Mouse (Mus musculus) adrenal gland, postnatal 36 days (tissue): ENCODE results near the gene Serpine2. TPM values are rescaled to one million over a fixed set of nuclear protein-coding genes. Genes with fewer than 3 reads are reported as not detected.

Experiments
- DNase-seq, 2 experiments: peaks; one replicate each; pipeline ENCODE4 v3.0.0; 2021; ENCODE audit warnings: mixed read lengths in 1 of 2
- long read RNA-seq, 2 experiments: library from polyadenylated mRNA; stranded (forward); transcript quantifications; one replicate each; pipeline ENCODE4 v2.0.0; 2021; ENCODE audit warnings: borderline sequencing depth in 2 of 2
- total RNA-seq, 2 experiments: library from RNA; stranded (reverse); gene quantifications; 2 replicates each; pipeline ENCODE4 v1.2.3; 2021

Serpine2 gene
- 10 to 100 TPM in 1 of 2 experiments, 1 to 10 TPM in 1; 9.2 to 16.0 TPM for total RNA-seq
- long read RNA-seq, experiment 1, transcript Serpine2-201 (9 exons, 2,210 nt) = major isoform, 10 of 14 reads
- long read RNA-seq, experiment 1, partial matches to known transcripts = 3 of 14 reads
- long read RNA-seq, experiment 1, other reads (novel, unspliced or antisense) = 1 of 14 reads
- long read RNA-seq, experiment 2, transcript Serpine2-201 (9 exons, 2,210 nt) = major isoform, 8 of 9 reads
- long read RNA-seq, experiment 2, partial matches to known transcripts = 1 of 9 reads
- long read RNA-seq, experiment 2, other reads (novel, unspliced or antisense) = 0 of 9 reads

- DNase-seq = no peak
These were observed at the start of gene Serpine2 for GRCm38 (mm10) chr1:79861130-79861942. Gene Serpine2 (minus strand): TSS chr1:79861180.

GRCm38 (mm10) chr1:79907811-79908210 is 46.8 kb upstream of the Serpine2 start:
- DNase-seq = no peak

GRCm38 (mm10) chr1:79905241-79905640 is 44.3 kb upstream of the Serpine2 start:
- no peak for DNase-seq

GRCm38 (mm10) chr1:79902901-79903300 is 41.9 kb upstream of the Serpine2 start:
- DNase-seq = no peak

- DNase-seq = no peak
These were observed 21.7 kb upstream of the Serpine2 start for GRCm38 (mm10) chr1:79882648-79883047.

GRCm38 (mm10) chr1:79874741-79875140 is 13.8 kb upstream of the Serpine2 start:
- no peak for DNase-seq

- DNase-seq = no peak
These were observed 455 bp downstream of the Serpine2 start for GRCm38 (mm10) chr1:79860411-79861039.

- DNase-seq = no peak
These were observed 1.0 kb downstream of the Serpine2 start for GRCm38 (mm10) chr1:79859975-79860374.

GRCm38 (mm10) chr1:79859026-79859425 is 2.0 kb downstream of the Serpine2 start:
- no peak for DNase-seq

- peak; percentile 25 to 43 for DNase-seq
These were observed 2.5 kb downstream of the Serpine2 start for GRCm38 (mm10) chr1:79858389-79858994.

- DNase-seq = peak in 1 of 2 experiments; percentile 8
These were observed 3.1 kb downstream of the Serpine2 start for GRCm38 (mm10) chr1:79857681-79858388.

GRCm38 (mm10) chr1:79856756-79857155 is 4.2 kb downstream of the Serpine2 start:
- DNase-seq = no peak

- DNase-seq = no peak
These were observed 7.5 kb downstream of the Serpine2 start for GRCm38 (mm10) chr1:79853527-79853926.

GRCm38 (mm10) chr1:79850341-79850740 is 10.6 kb downstream of the Serpine2 start:
- DNase-seq = no peak

GRCm38 (mm10) chr1:79848663-79849062 is 12.3 kb downstream of the Serpine2 start:
- no peak for DNase-seq

- no peak for DNase-seq
These were observed 14.1 kb downstream of the Serpine2 start for GRCm38 (mm10) chr1:79846891-79847290.

GRCm38 (mm10) chr1:79832719-79833404 is 28.1 kb downstream of the Serpine2 start:
- DNase-seq = no peak

GRCm38 (mm10) chr1:79823951-79824633 is 36.9 kb downstream of the Serpine2 start:
- DNase-seq = no peak

GRCm38 (mm10) chr1:79822806-79823525 is 38.0 kb downstream of the Serpine2 start:
- DNase-seq = peak; percentile 62 to 69
